Mouse (Mus musculus) lung, postnatal 0 days (tissue): ENCODE data around the gene Lrrc40. TPM values are rescaled to one million over a fixed set of nuclear protein-coding genes. Genes with fewer than 3 reads are reported as not detected.

ENCODE experiments used
- ATAC-seq: fragments of 200-750 bp; cut with Nextera tagmentation; 2 replicates; pipeline ENCODE4 v1.8.0; 2017; ENCODE audit warnings: moderate library complexity
- DNase-seq: peaks from one replicate; pipeline ENCODE4 v3.0.0-alpha.2; 2016; ENCODE audit warnings: low spot score
- H3K27ac ChIP-seq: fragments of 300-500 bp; sonication (generic); 2 replicates; pipeline ENCODE4 v1.5.1; 2014; ENCODE audit warnings: antibody characterized with exemption, mild to moderate bottlenecking, low read length, mixed read lengths
- H3K27me3 ChIP-seq: fragments of 300-500 bp; sonication (generic); replicated peaks from 2 replicates; pipeline ENCODE4 v1.6.1; 2014; ENCODE audit warnings: low read length, mixed read lengths; ENCODE audit not compliant: insufficient read depth
- H3K36me3 ChIP-seq: fragments of 300-500 bp; sonication (generic); 2 replicates; pipeline ENCODE4 v1.6.1; 2014; ENCODE audit warnings: low read length, mixed read lengths; ENCODE audit not compliant: insufficient read depth
- H3K4me1 ChIP-seq: fragments of 300-500 bp; sonication (generic); 2 replicates; pipeline ENCODE4 v1.6.1; 2014; ENCODE audit warnings: antibody characterized with exemption, low read depth, low read length, mixed read lengths; ENCODE audit not compliant: insufficient read depth
- H3K4me2 ChIP-seq: fragments of 300-500 bp; sonication (generic); replicated peaks from 2 replicates; pipeline ENCODE4 v1.6.1; 2014; ENCODE audit warnings: low read depth, mild to moderate bottlenecking, low read length, moderate library complexity, mixed read lengths
- H3K4me3 ChIP-seq: fragments of 300-500 bp; sonication (generic); 2 replicates; pipeline ENCODE4 v1.5.1; 2014; ENCODE audit warnings: low read depth, low read length
- H3K9ac ChIP-seq: fragments of 300-500 bp; sonication (generic); replicated peaks from 2 replicates; pipeline ENCODE4 v1.6.1; 2014; ENCODE audit warnings: low read depth, mild to moderate bottlenecking
- H3K9me3 ChIP-seq: fragments of 300-500 bp; sonication (generic); 2 replicates; pipeline ENCODE4 v1.6.1; 2016; ENCODE audit warnings: low read length, mixed read lengths
- CTCF ChIP-seq: IDR thresholded peaks from 2 replicates; pipeline ENCODE4 v1.5.1; 2016; ENCODE audit warnings: antibody characterized with exemption, mild to moderate bottlenecking
- EP300 ChIP-seq: IDR thresholded peaks from 2 replicates; pipeline ENCODE4 v1.6.1; 2016; ENCODE audit warnings: antibody characterized with exemption, mild to moderate bottlenecking, control low read depth
- WGBS: fragments of 180-500 bp; shearing (Covaris S2); extraction: QIAGEN DNeasy Blood & Tissue Kit; methylation state at CpG from one replicate; pipeline ENCODE4 v1.1.7; 2014; 5-methylcytosine and 5-hydroxymethylcytosine counted together
- polyA plus RNA-seq: library from polyadenylated mRNA; unstranded; fragments of >200 nt; fragmentation: Nextera tagmentation; extraction: Ambion mirVana; gene quantifications from 2 replicates; pipeline ENCODE4 v1.2.1, GENCODE M21; 2015

Lrrc40 gene
- polyA plus RNA-seq, 1 experiment from 2014 or later = 15.1 TPM

DNA sequence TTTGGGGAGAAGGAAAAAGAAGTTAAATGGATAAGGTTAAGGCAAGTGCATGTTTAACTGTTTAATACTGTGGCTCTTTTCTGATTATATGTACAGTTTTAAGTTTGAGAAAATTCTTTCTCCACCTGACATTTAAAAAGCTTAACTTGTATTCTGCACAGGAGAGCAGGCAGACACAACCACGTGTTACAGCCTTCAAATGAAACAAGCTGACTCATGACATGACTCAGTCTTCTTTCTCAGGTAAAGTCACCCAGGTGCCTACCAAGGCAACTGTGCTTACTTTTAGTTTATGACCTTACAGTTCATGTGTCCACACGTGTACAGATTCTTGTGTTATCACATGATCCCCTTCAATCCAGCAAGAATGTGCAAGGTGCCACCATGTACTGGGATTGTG, 67.0 kb downstream of the Lrrc40 start:
- Histone ChIP-seq H3K27me3 (no peaks in the 10 kb centered on the region), H3K4me3 (no peak overlapping the region), H3K4me2 (no peak overlapping the region), H3K27ac (no peak overlapping the region), H3K9ac (no peak overlapping the region), H3K36me3 (no peaks in the 10 kb centered on the region), H3K4me1 (no peaks in the 10 kb centered on the region), H3K9me3 (no peaks in the 10 kb centered on the region)
- TF ChIP-seq EP300 (no peak), CTCF (no peak)
- ATAC-seq (no peak), DNase-seq (no peak)
- 56% methylated on average over 2 of the region's 2 CpGs for WGBS

DNA sequence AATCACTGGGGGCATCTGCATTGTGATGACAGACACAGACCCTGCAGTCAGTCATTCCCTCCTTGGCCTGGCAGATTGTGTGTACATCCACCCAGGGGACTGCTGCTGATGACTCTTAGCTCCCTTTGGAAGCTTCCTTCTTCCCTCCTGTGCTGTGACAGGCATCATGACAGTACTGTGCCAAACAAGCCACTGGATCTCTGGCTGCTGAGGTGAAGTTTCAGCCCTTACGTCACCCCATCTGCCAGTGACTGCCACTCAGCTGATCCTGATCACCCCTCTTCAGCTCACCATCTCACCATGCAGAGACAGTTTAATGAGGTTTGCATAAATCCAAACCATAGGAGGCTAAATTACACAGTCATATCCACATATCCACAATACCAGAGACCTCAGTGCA, 68.8 kb downstream of the Lrrc40 start:
- WGBS = 58% methylated on average over 1 of the region's 1 CpGs
- H3K36me3 ChIP-seq = no peaks in the 10 kb centered on the region
- no peak overlapping the region for H3K27ac ChIP-seq
- H3K9ac ChIP-seq = no peak overlapping the region
- no peak overlapping the region for H3K4me3 ChIP-seq
- no peaks in the 10 kb centered on the region for H3K9me3 ChIP-seq
- ATAC-seq = no peak
- H3K4me2 ChIP-seq = no peak overlapping the region
- no peaks in the 10 kb centered on the region for H3K27me3 ChIP-seq
- no peak for DNase-seq
- H3K4me1 ChIP-seq = no peaks in the 10 kb centered on the region
- no peak for TF ChIP-seq EP300
- TF ChIP-seq CTCF = no peak

Other genes starting within 250 kb of the Lrrc40 start
- gene Cth, start 111.6 kb upstream of the Lrrc40 start, polyA plus RNA-seq = 6.4 and 6.9 TPM in 2 replicates
- gene Ankrd13c, start 89.4 kb upstream of the Lrrc40 start, polyA plus RNA-seq = 13.8 and 17.0 TPM in 2 replicates
- 190 and 200 TPM in 2 replicates for gene Srsf11, start within 50 bp of the Lrrc40 start, polyA plus RNA-seq